Mouse (Mus musculus) ovary, postnatal 36 days (tissue): ENCODE results near the gene Erich3.

Experiments
- DNase-seq: peaks from one replicate; pipeline ENCODE4 v3.0.0; 2022; ENCODE audit warnings: low spot score, mixed read lengths

Erich3 gene

GRCm38 (mm10) chr3:154673326-154673725, 9.7 kb downstream of the Erich3 start:
- no peak for DNase-seq

GRCm38 (mm10) chr3:154682570-154682969, 18.9 kb downstream of the Erich3 start:
- DNase-seq = no peak

- DNase-seq = no peak
Observed at GRCm38 (mm10) chr3:154683667-154684066, 20.0 kb downstream of the Erich3 start.

- no peak for DNase-seq
Observed at GRCm38 (mm10) chr3:154690260-154690659, 26.6 kb downstream of the Erich3 start.

GRCm38 (mm10) chr3:154691897-154692571, 28.4 kb downstream of the Erich3 start:
- DNase-seq = peak; percentile 29

GRCm38 (mm10) chr3:154692572-154692922, 28.9 kb downstream of the Erich3 start:
- DNase-seq = no peak

- no peak for DNase-seq
Observed at GRCm38 (mm10) chr3:154693902-154694301, 30.2 kb downstream of the Erich3 start.

GRCm38 (mm10) chr3:154696611-154697010, 33.0 kb downstream of the Erich3 start:
- no peak for DNase-seq

GRCm38 (mm10) chr3:154698907-154699306, 35.2 kb downstream of the Erich3 start:
- DNase-seq = no peak

- DNase-seq = no peak
Observed at GRCm38 (mm10) chr3:154700296-154700695, 36.6 kb downstream of the Erich3 start.

GRCm38 (mm10) chr3:154700735-154701134, 37.1 kb downstream of the Erich3 start:
- DNase-seq = no peak

GRCm38 (mm10) chr3:154704755-154705154, 41.1 kb downstream of the Erich3 start:
- DNase-seq = no peak

GRCm38 (mm10) chr3:154708150-154708549, 44.5 kb downstream of the Erich3 start:
- DNase-seq = no peak

- DNase-seq = peak; percentile 24
Observed at GRCm38 (mm10) chr3:154723198-154723597, 59.5 kb downstream of the Erich3 start.

- no peak for DNase-seq
Observed at GRCm38 (mm10) chr3:154731431-154731830, 67.8 kb downstream of the Erich3 start.

- DNase-seq = no peak
Observed at GRCm38 (mm10) chr3:154741496-154741895, 77.8 kb downstream of the Erich3 start.

- DNase-seq = no peak
Observed at GRCm38 (mm10) chr3:154742927-154743326, 79.3 kb downstream of the Erich3 start.

GRCm38 (mm10) chr3:154744317-154744716, 80.7 kb downstream of the Erich3 start:
- no peak for DNase-seq

GRCm38 (mm10) chr3:154754505-154754904, 90.8 kb downstream of the Erich3 start:
- no peak for DNase-seq

GRCm38 (mm10) chr3:154755225-154755624, 91.6 kb downstream of the Erich3 start:
- no peak for DNase-seq

GRCm38 (mm10) chr3:154758089-154758488, 94.4 kb downstream of the Erich3 start:
- DNase-seq = no peak

- DNase-seq = no peak
Observed at GRCm38 (mm10) chr3:154761108-154761507, 97.4 kb downstream of the Erich3 start.

- DNase-seq = no peak
Observed at GRCm38 (mm10) chr3:154763374-154763773, 99.7 kb downstream of the Erich3 start.

- DNase-seq = no peak
Observed at GRCm38 (mm10) chr3:154764115-154764514, 100.5 kb downstream of the Erich3 start.
